Mouse (Mus musculus) right cerebral cortex, postnatal 10 days (tissue): ENCODE results near the gene Znrf2.

Source experiments
- DNase-seq, 2 experiments: peaks; one replicate each; pipeline ENCODE4 v3.0.0; 2021; ENCODE audit warnings: low spot score in 2 of 2

Znrf2 gene

GRCm38 (mm10) chr6:54816388-54817065, at the start of gene Znrf2:
TSS of gene Znrf2 (plus strand) at chr6:54816916.
- DNase-seq = peak; percentile 96 to 98

GRCm38 (mm10) chr6:54767746-54768145, 49.0 kb upstream of the Znrf2 start:
- DNase-seq = no peak

- DNase-seq = no peak
Measured at GRCm38 (mm10) chr6:54770766-54771165, 46.0 kb upstream of the Znrf2 start.

GRCm38 (mm10) chr6:54771171-54771570, 45.5 kb upstream of the Znrf2 start:
- no peak for DNase-seq

- no peak for DNase-seq
Measured at GRCm38 (mm10) chr6:54772078-54772477, 44.6 kb upstream of the Znrf2 start.

- DNase-seq = no peak
Measured at GRCm38 (mm10) chr6:54775739-54776138, 41.0 kb upstream of the Znrf2 start.

- peak in 1 of 2 experiments; percentile 43 for DNase-seq
Measured at GRCm38 (mm10) chr6:54777661-54778060, 39.1 kb upstream of the Znrf2 start.

GRCm38 (mm10) chr6:54779968-54780367, 36.7 kb upstream of the Znrf2 start:
- no peak for DNase-seq

GRCm38 (mm10) chr6:54780569-54781304, 36.0 kb upstream of the Znrf2 start:
- no peak for DNase-seq

- no peak for DNase-seq
Measured at GRCm38 (mm10) chr6:54781881-54782280, 34.8 kb upstream of the Znrf2 start.

- peak; percentile 91 to 95 for DNase-seq
Measured at GRCm38 (mm10) chr6:54785098-54785730, 31.5 kb upstream of the Znrf2 start.

- no peak for DNase-seq
Measured at GRCm38 (mm10) chr6:54786766-54787165, 29.9 kb upstream of the Znrf2 start.

GRCm38 (mm10) chr6:54788493-54788892, 28.2 kb upstream of the Znrf2 start:
- no peak for DNase-seq

GRCm38 (mm10) chr6:54789139-54789538, 27.6 kb upstream of the Znrf2 start:
- no peak for DNase-seq

GRCm38 (mm10) chr6:54790071-54790470, 26.6 kb upstream of the Znrf2 start:
- no peak for DNase-seq

GRCm38 (mm10) chr6:54793853-54794252, 22.9 kb upstream of the Znrf2 start:
- peak in 1 of 2 experiments; percentile 3 for DNase-seq

GRCm38 (mm10) chr6:54794372-54794771, 22.3 kb upstream of the Znrf2 start:
- peak in 1 of 2 experiments; percentile 13 for DNase-seq

GRCm38 (mm10) chr6:54794991-54795390, 21.7 kb upstream of the Znrf2 start:
- peak in 1 of 2 experiments; percentile 1 for DNase-seq

GRCm38 (mm10) chr6:54795971-54796370, 20.7 kb upstream of the Znrf2 start:
- DNase-seq = peak in 1 of 2 experiments; percentile 4

- peak in 1 of 2 experiments; percentile 58 for DNase-seq
Measured at GRCm38 (mm10) chr6:54802348-54802747, 14.4 kb upstream of the Znrf2 start.

GRCm38 (mm10) chr6:54804066-54804864, 12.5 kb upstream of the Znrf2 start:
- no peak for DNase-seq

GRCm38 (mm10) chr6:54805779-54806178, 10.9 kb upstream of the Znrf2 start:
- no peak for DNase-seq
